Mouse (Mus musculus) testis, adult 2 months (tissue): Measurements from ENCODE around the gene Gm37240. TPM values are rescaled to one million over a fixed set of nuclear protein-coding genes. Genes with fewer than 3 reads are reported as not detected.

ENCODE experiments used
- H3K27ac ChIP-seq: fragments of 200-500 bp; 2 replicates; pipeline ENCODE4 v1.5.1; 2012; ENCODE audit warnings: low read depth, low read length; ENCODE audit not compliant: control insufficient read depth, insufficient read depth
- H3K27me3 ChIP-seq: fragments of 200-500 bp; 2 replicates; pipeline ENCODE4 v1.6.1; 2012; ENCODE audit warnings: mild to moderate bottlenecking, low read length, moderate library complexity; ENCODE audit not compliant: control insufficient read depth, insufficient read depth
- H3K36me3 ChIP-seq: fragments of 200-500 bp; 2 replicates; pipeline ENCODE4 v1.6.1; 2012; ENCODE audit warnings: mild to moderate bottlenecking, low read length; ENCODE audit not compliant: control insufficient read depth, insufficient read depth
- H3K4me1 ChIP-seq: fragments of 200-500 bp; 2 replicates; pipeline ENCODE4 v1.6.1; 2012; ENCODE audit warnings: low read length; ENCODE audit not compliant: control insufficient read depth, insufficient read depth
- H3K4me3 ChIP-seq: fragments of 200-500 bp; 2 replicates; pipeline ENCODE4 v1.5.1; 2012; ENCODE audit warnings: low read depth, mild to moderate bottlenecking, low read length, moderate library complexity, mixed read lengths; ENCODE audit not compliant: control insufficient read depth
- CTCF ChIP-seq: fragments of 200-500 bp; IDR thresholded peaks from 2 replicates; pipeline ENCODE4 v1.5.1; 2012; ENCODE audit warnings: low read depth, mild to moderate bottlenecking, inconsistent platforms, low read length, moderate library complexity; ENCODE audit not compliant: control insufficient read depth, insufficient read depth, insufficient replicate concordance
- POLR2A ChIP-seq: fragments of 200-500 bp; IDR thresholded peaks from 2 replicates; pipeline ENCODE4 v1.6.1; 2012; ENCODE audit warnings: low read depth, mild to moderate bottlenecking, inconsistent platforms, low read length, moderate library complexity; ENCODE audit not compliant: control insufficient read depth
- polyA plus RNA-seq: library from polyadenylated mRNA; depleted of rRNA; stranded (reverse); fragments of >200 nt; gene quantifications from 2 replicates; pipeline ENCODE4 v1.2.3, GENCODE M21; 2012

The Gm37240 gene
- polyA plus RNA-seq, 1 experiment = not detected

DNA sequence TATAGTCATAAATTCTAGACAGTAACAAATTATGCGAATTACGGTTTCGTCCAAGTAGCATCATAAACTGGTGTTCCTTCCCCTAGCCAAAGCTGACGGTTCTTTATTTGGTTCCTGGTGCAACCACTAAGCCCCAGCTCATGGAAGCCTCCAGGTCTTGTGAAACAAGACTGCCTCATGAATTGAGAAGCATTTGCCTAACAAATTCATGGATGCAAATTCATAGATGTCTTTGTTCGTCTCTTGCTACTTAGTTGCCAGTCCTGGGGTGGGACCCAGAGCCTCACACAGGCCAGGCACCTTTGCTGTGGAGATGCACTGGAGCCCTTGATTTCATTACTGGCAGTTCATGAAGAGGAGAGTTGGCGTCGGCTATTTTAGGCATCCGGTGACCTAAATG is 445.1 kb downstream of the Gm37240 start:
- Histone ChIP-seq H3K36me3 (no peaks in the 10 kb centered on the region), H3K27ac (no peak overlapping the region), H3K4me3 (no peak overlapping the region), H3K4me1 (no peaks in the 10 kb centered on the region), H3K27me3 (no peaks in the 10 kb centered on the region)
- TF ChIP-seq POLR2A = no peak
- no peak for TF ChIP-seq CTCF

DNA sequence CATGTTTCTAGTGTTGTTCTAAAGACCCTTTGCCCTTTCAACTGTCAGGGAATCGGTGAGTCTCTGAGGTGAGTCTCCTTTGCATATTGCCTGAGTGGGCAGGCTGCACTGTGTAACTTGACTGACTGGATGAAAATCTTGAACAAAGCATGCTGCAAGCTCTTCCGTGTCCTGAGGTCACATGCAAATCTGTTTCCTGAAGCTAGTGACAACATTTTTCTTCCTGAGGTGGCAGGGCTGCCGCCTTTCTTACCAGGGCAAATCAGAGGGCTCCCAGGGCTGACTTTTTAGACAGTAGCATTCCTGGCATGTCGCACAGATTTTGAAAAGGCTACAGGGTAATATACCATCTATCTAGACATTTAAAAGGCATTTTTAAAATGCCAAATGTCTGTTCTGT is 451.9 kb downstream of the Gm37240 start:
- Histone ChIP-seq H3K27me3 (no peaks in the 10 kb centered on the region), H3K36me3 (no peaks in the 10 kb centered on the region), H3K4me1 (no peaks in the 10 kb centered on the region), H3K4me3 (no peak overlapping the region), H3K27ac (no peak overlapping the region)
- TF ChIP-seq CTCF (no peak), POLR2A (no peak)

DNA sequence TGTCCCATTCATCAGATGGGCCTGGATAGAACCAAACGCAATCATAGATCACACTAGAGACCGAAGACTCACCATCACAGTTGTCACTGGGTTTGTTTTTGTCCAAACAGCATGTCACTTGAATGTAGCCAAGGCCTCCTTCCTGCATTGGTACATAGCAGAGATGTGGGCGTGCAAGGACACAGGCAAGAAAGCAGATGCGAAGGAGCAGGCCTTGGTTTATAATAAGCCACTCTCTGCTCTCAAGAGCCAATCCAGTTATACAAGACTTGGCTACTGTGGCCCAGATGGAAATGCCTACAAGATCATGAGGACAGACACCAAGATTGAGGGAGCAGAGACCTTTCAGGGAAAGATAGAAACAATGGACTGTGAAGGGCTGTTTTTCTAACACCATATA is 456.1 kb downstream of the Gm37240 start:
- H3K4me1 ChIP-seq = no peaks in the 10 kb centered on the region
- TF ChIP-seq POLR2A (no peak), CTCF (no peak)
- H3K27me3 ChIP-seq = no peaks in the 10 kb centered on the region
- H3K27ac ChIP-seq = no peak overlapping the region
- H3K36me3 ChIP-seq = no peaks in the 10 kb centered on the region
- H3K4me3 ChIP-seq = no peak overlapping the region

DNA sequence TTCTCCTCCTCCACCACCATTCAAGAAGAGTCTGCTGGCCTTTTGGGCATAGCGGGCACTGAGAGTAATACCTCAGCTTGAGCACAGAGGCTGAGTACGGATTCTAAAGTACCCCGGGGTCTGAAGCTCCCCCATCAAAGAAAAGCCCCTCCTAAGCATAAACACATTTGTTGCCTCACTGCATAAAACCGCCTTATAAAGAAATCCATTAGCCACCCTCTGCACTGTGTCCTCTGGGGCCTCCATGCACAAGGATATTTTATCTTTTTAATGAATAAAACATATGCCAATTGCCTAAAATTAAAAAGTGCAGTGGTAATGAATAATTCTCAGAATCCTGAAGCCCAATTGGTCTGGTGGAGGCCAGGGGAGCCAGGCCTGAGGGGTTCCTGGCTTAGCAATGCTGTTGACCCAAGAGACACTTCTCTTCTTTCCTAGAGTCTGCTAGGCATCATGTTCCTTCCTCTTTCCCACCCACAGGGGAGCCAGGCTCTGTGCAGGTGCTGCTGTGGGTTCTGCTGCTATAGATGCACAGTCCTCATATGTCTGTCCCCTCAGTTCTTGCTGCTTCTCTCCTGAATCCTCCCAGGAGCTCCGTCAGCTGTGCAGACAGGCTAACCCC is 463.8 kb downstream of the Gm37240 start:
- H3K27me3 ChIP-seq = no peaks in the 10 kb centered on the region
- no peak overlapping the region for H3K27ac ChIP-seq
- TF ChIP-seq CTCF = no peak
- TF ChIP-seq POLR2A = no peak
- no peaks in the 10 kb centered on the region for H3K4me1 ChIP-seq
- no peak overlapping the region for H3K4me3 ChIP-seq
- H3K36me3 ChIP-seq = no peaks in the 10 kb centered on the region

DNA sequence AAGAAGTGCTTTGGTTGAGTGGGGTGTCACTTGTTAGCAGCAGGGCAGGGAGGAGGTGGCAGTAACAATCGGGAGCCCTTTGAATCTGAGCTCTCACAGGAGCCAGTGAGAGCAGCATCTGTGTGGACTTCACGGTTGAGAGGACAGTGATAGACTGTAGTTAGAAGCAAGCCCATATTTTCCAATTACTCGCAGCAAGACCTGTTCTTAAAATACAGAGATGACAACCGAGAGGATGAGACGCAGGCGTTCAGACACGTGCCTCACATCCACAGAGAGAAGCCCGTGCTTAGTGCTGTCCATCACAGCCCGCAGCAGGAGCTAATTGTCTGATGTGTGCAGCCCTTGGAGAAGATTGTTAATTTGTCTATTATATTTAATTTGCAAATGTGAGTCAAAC is 465.9 kb downstream of the Gm37240 start:
- no peak for TF ChIP-seq CTCF
- TF ChIP-seq POLR2A = no peak
- Histone ChIP-seq H3K36me3 (no peaks in the 10 kb centered on the region), H3K4me1 (no peaks in the 10 kb centered on the region), H3K27ac (no peak overlapping the region), H3K27me3 (no peaks in the 10 kb centered on the region), H3K4me3 (no peak overlapping the region)

DNA sequence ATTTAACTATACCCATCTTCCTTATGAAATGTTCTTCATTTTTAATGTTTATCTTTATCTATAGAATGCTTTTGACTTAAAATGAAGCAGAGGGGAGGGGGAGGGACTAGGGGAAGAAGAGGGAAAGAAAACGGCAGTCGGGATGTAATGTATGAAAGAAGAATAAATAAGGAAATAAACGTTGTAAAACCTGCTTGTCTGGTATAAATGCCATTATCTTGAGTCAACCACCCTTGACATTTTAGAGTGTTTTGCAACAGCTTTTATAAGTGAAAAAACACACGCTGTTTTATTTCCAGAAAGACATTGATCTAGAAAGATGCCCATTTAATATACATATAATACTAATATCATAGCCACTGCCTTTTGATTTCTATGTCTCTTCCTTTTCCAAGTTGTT is 469.7 kb downstream of the Gm37240 start:
- no peaks in the 10 kb centered on the region for H3K4me1 ChIP-seq
- no peak for TF ChIP-seq CTCF
- TF ChIP-seq POLR2A = no peak
- H3K27me3 ChIP-seq = no peaks in the 10 kb centered on the region

DNA sequence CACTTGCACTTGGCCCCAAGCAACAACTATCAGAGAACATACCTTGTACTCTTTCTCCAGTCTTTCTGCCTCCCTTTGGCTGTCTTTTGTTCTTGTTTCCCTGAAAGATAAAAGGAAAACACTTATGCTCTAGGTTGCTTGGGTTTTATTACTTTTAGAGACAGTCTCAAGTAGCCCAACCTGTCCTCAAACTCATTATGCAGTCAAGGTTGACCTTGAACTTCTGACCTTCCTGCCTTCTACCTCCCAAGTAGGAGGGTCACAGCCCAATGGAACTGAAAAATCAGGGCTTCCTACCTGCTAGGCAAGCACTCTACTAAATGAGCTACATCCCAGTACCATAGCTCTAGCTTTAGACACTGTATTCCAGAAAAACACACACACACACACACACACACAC is 488.5 kb downstream of the Gm37240 start:
- Histone ChIP-seq H3K4me1 (no peaks in the 10 kb centered on the region), H3K36me3 (no peaks in the 10 kb centered on the region), H3K4me3 (no peak overlapping the region), H3K27me3 (no peaks in the 10 kb centered on the region), H3K27ac (no peak overlapping the region)
- TF ChIP-seq CTCF (no peak), POLR2A (no peak)

More for the DNA sequence above, 469.7 kb downstream of the Gm37240 start:
- no peak overlapping the region for H3K27ac ChIP-seq
- H3K36me3 ChIP-seq = no peaks in the 10 kb centered on the region
- H3K4me3 ChIP-seq = no peak overlapping the region

DNA sequence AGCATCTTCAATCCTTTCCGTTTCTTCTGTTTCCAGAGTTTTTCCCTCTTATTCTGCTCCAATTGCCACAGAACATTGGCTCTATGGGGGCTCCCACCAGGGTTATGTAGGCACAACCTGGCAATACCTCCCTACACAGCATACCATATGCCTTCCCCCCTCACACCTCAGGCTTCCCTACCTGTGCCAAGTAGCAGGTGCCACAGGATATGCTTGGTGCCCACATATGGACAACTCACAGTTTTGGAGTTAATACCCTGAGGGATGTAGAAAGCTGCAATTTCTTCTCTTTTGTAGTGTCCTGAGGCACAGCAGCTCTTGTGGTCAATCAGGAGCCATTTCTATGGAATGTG is 488.9 kb downstream of the Gm37240 start:
- no peak for TF ChIP-seq POLR2A
- no peak for TF ChIP-seq CTCF
- Histone ChIP-seq H3K4me1 (no peaks in the 10 kb centered on the region), H3K27ac (no peak overlapping the region), H3K36me3 (no peaks in the 10 kb centered on the region), H3K27me3 (no peaks in the 10 kb centered on the region), H3K4me3 (no peak overlapping the region)
